Mouse (Mus musculus): ENCODE results near the gene Pcnx3.
"Not testable (repeated sequence)": the region's sequence is repeated elsewhere in the genome, so short reads cannot be mapped to it uniquely, and the experiment has no call there.

Pcnx3 gene

GRCm38 (mm10) chr19:5713255-5713654 lies 24.5 kb upstream of the Pcnx3 start:
- DNase-seq (ENCODE audit: low read depth, low spot score) = no peak

- DNase-seq (ENCODE audit: low read depth, low spot score) = no peak
Measured at GRCm38 (mm10) chr19:5711907-5712460, 23.3 kb upstream of the Pcnx3 start.

GRCm38 (mm10) chr19:5711218-5711617 lies 22.5 kb upstream of the Pcnx3 start:
- peak; percentile 83 for DNase-seq (ENCODE audit: low read depth, low spot score)

- no peak for DNase-seq (ENCODE audit: low read depth, low spot score)
Measured at GRCm38 (mm10) chr19:5710581-5710980, 21.9 kb upstream of the Pcnx3 start.

- no peak for DNase-seq (ENCODE audit: low read depth, low spot score)
Measured at GRCm38 (mm10) chr19:5710068-5710467, 21.4 kb upstream of the Pcnx3 start.

GRCm38 (mm10) chr19:5704801-5705571 lies 16.3 kb upstream of the Pcnx3 start:
- peak; percentile 84 for DNase-seq (ENCODE audit: low read depth, low spot score)

- DNase-seq (ENCODE audit: low read depth, low spot score) = peak; percentile 84
Measured at GRCm38 (mm10) chr19:5704163-5704800, 15.6 kb upstream of the Pcnx3 start, which contains the start of gene Kcnk7. TSS of gene Kcnk7 (plus strand) at chr19:5704367.

GRCm38 (mm10) chr19:5695849-5696462 lies 7.2 kb upstream of the Pcnx3 start:
- no peak for DNase-seq (ENCODE audit: low read depth, low spot score)

- DNase-seq (ENCODE audit: low read depth, low spot score) = no peak
Measured at GRCm38 (mm10) chr19:5693801-5694200, 5.1 kb upstream of the Pcnx3 start.

- no peak for DNase-seq (ENCODE audit: low read depth, low spot score)
Measured at GRCm38 (mm10) chr19:5692913-5693396, 4.2 kb upstream of the Pcnx3 start.

- DNase-seq (ENCODE audit: low read depth, low spot score) = no peak
Measured at GRCm38 (mm10) chr19:5692086-5692912, 3.6 kb upstream of the Pcnx3 start.

- no peak for DNase-seq (ENCODE audit: low read depth, low spot score)
Measured at GRCm38 (mm10) chr19:5691601-5692000, 2.9 kb upstream of the Pcnx3 start.

GRCm38 (mm10) chr19:5690343-5690735 lies 1.6 kb upstream of the Pcnx3 start:
- peak; percentile 24 for DNase-seq (ENCODE audit: low read depth, low spot score)

- peak; percentile 94 for DNase-seq (ENCODE audit: low read depth, low spot score)
Measured at GRCm38 (mm10) chr19:5689565-5690342, 1.0 kb upstream of the Pcnx3 start.

GRCm38 (mm10) chr19:5689088-5689428 lies 350 bp upstream of the Pcnx3 start:
- DNase-seq (ENCODE audit: low read depth, low spot score) = no peak

- DNase-seq (ENCODE audit: low read depth, low spot score) = no peak
Measured at GRCm38 (mm10) chr19:5687738-5688137, 970 bp downstream of the Pcnx3 start.

GRCm38 (mm10) chr19:5686954-5687353 lies 1.8 kb downstream of the Pcnx3 start:
- not testable (repeated sequence) for DNase-seq (ENCODE audit: low read depth, low spot score)

GRCm38 (mm10) chr19:5686437-5686836 lies 2.3 kb downstream of the Pcnx3 start:
- no peak for DNase-seq (ENCODE audit: low read depth, low spot score)

GRCm38 (mm10) chr19:5685861-5686260 lies 2.8 kb downstream of the Pcnx3 start:
- no peak for DNase-seq (ENCODE audit: low read depth, low spot score)

GRCm38 (mm10) chr19:5685431-5685830 lies 3.3 kb downstream of the Pcnx3 start:
- DNase-seq (ENCODE audit: low read depth, low spot score) = no peak

GRCm38 (mm10) chr19:5684985-5685384 lies 3.7 kb downstream of the Pcnx3 start:
- no peak for DNase-seq (ENCODE audit: low read depth, low spot score)

Measured in CD4-positive, CD25-positive, alpha-beta regulatory T cell, adult 2 months (primary cell).